Mouse (Mus musculus) liver, adult 2 months (tissue): ENCODE measurements at regions not wholly inside any gene's neighbourhood (a gene's known extent, or its start where the extent isn't known, plus 50 kb on each side); places are given as distances from the start of the nearest gene placed in this dataset.

Source experiments
- CTCF ChIP-seq: fragments of 200-500 bp; IDR thresholded peaks from 2 replicates; pipeline ENCODE4 v1.5.1; 2011; ENCODE audit warnings: low read depth, low read length, control low read depth
- POLR2A ChIP-seq: fragments of 200-500 bp; IDR thresholded peaks from 2 replicates; pipeline ENCODE4 v1.6.1; 2011; ENCODE audit warnings: low read length, control low read depth; ENCODE audit not compliant: insufficient read depth; ENCODE audit errors: extremely low read depth

DNA sequence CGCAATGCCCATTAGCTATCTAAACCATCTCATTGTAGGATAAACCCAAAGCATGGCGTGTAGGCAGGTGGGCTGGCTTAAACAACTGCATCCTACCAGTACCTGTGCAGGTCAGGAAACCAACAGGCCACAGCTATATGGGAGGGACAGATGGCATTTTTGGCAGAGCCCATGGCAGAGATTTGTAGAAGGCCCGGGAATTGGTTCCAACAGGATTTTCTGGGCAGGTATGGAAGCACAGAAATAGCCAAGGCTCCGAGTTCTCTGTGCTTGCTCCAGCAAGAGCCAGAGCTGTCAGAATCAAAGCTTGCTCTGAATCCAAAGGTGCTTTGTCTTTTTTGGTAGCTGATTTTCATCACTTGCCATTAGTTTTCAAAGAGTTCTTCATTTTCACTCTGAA lies 107.9 kb upstream of the B3gat2 start:
- TF ChIP-seq CTCF (no peak), POLR2A (no peak)
